Mouse (Mus musculus) liver, embryonic 11.5 days (tissue): ENCODE data around the gene Ebf3. TPM values are rescaled to one million over a fixed set of nuclear protein-coding genes. Genes with fewer than 3 reads are reported as not detected.

Source experiments
- ATAC-seq: fragments of 200-750 bp; cut with Nextera tagmentation; replicated peaks from 2 replicates; pipeline ENCODE4 v1.8.0; 2017; ENCODE audit warnings: moderate number of reproducible peaks, mild to moderate bottlenecking, moderate TSS enrichment, moderate library complexity; ENCODE audit not compliant: low FRiP score
- DNase-seq: peaks from one replicate; pipeline ENCODE4 v3.0.0-alpha.2; 2017; ENCODE audit warnings: low spot score
- H3K27ac ChIP-seq: fragments of 300-500 bp; sonication (generic); 2 replicates; pipeline ENCODE4 v1.5.1; 2014; ENCODE audit warnings: mild to moderate bottlenecking, low read depth, low read length, control low read depth
- H3K27me3 ChIP-seq: fragments of 300-500 bp; sonication (generic); replicated peaks from 2 replicates; pipeline ENCODE4 v1.6.1; 2014; ENCODE audit warnings: low read length, mixed read lengths; ENCODE audit not compliant: control insufficient read depth, insufficient read depth
- H3K36me3 ChIP-seq: fragments of 300-500 bp; sonication (generic); 2 replicates; pipeline ENCODE4 v1.6.1; 2014; ENCODE audit warnings: mild to moderate bottlenecking, low read length, moderate library complexity, mixed read lengths; ENCODE audit not compliant: control insufficient read depth, insufficient read depth
- H3K4me1 ChIP-seq: fragments of 300-500 bp; sonication (generic); replicated peaks from 2 replicates; pipeline ENCODE4 v1.6.1; 2014; ENCODE audit warnings: low read length, mixed read lengths; ENCODE audit not compliant: control insufficient read depth, insufficient read depth
- H3K4me2 ChIP-seq: fragments of 300-500 bp; sonication (generic); 2 replicates; pipeline ENCODE4 v1.6.1; 2014; ENCODE audit warnings: mild to moderate bottlenecking, control low read depth, moderate library complexity
- H3K4me3 ChIP-seq: fragments of 300-500 bp; sonication (generic); 2 replicates; pipeline ENCODE4 v1.5.1; 2014; ENCODE audit warnings: low read depth, low read length, control low read depth
- H3K9ac ChIP-seq: fragments of 300-500 bp; sonication (generic); 2 replicates; pipeline ENCODE4 v1.6.1; 2014; ENCODE audit warnings: low read depth, low read length, control low read depth
- H3K9me3 ChIP-seq: fragments of 300-500 bp; sonication (generic); 2 replicates; pipeline ENCODE4 v1.6.1; 2016; ENCODE audit warnings: low read length, inconsistent platforms, mixed read lengths; ENCODE audit not compliant: control insufficient read depth
- WGBS: fragments of 180-500 bp; shearing (Covaris S2); extraction: QIAGEN DNeasy Blood & Tissue Kit; methylation state at CpG from one replicate; pipeline ENCODE4 v1.1.7; 2014; 5-methylcytosine and 5-hydroxymethylcytosine counted together
- polyA plus RNA-seq: library from polyadenylated mRNA; unstranded; fragments of >200 nt; fragmentation: Nextera tagmentation; extraction: Ambion mirVana; gene quantifications from 2 replicates; pipeline ENCODE4 v1.2.1, GENCODE M21; 2014

Gene Ebf3
- polyA plus RNA-seq, 1 experiment from 2014 or later = 0.55 TPM

GRCm38 (mm10) chr7:137300169-137300568 lies 14.1 kb downstream of the Ebf3 start:
- Histone ChIP-seq H3K27ac (no peak overlapping the region), H3K36me3 (no peaks in the 10 kb centered on the region), H3K4me1 (no peaks in the 10 kb centered on the region), H3K27me3 (peaks cover 46% of the 10 kb centered on the region), H3K4me3 (no peak overlapping the region), H3K9ac (no peak overlapping the region), H3K4me2 (no peak overlapping the region), H3K9me3 (no peaks in the 10 kb centered on the region)
- ATAC-seq = no peak
- no peak for DNase-seq
- WGBS = 42% methylated on average over 11 of the region's 11 CpGs

DNA sequence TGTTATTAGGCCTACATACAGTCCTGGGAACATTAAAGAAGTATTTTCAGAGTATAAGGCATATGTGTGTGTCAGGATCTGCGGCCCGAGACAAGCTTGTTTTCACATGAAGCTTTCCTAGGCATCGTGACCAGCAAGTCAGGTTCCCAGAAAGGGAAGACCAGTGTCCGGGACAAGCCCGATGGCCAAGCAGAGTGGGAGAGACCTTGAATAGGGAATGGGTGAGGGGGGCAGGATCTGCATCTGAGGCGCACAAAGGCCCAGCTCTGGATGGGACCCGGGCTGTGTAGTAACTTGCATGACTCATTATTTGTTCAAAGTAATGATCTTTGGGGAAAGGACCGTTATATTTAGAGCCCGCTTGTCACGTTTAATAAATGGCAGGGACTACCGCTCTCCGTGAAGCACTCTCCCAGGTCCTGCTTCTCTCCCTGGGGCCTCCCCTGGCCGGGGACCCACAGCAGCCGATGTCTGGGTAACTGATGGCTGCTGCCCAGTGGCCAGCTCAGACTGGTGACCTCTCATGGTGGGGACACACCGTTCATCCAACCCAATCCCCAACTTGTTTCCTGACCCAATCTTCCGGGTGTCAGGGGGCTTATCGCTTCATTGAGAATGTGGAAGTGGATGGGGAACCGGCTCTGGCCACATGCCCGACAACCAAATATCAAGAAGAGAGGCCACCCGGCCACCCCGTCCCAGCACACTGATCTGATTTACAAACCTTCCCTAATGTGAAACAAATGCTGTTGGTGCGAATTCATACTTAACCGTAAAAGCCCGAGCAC lies 16.5 kb downstream of the Ebf3 start:
- Histone ChIP-seq H3K4me3 (no peak overlapping the region), H3K4me2 (no peak overlapping the region), H3K9ac (no peak overlapping the region), H3K36me3 (no peaks in the 10 kb centered on the region), H3K4me1 (no peaks in the 10 kb centered on the region), H3K27ac (no peak overlapping the region), H3K27me3 (peaks cover 31% of the 10 kb centered on the region), H3K9me3 (no peaks in the 10 kb centered on the region)
- WGBS = 61% methylated on average over 24 of the region's 24 CpGs
- DNase-seq (no peak), ATAC-seq (no peak)

GRCm38 (mm10) chr7:137297131-137297530 lies 17.1 kb downstream of the Ebf3 start:
- Histone ChIP-seq H3K4me1 (no peaks in the 10 kb centered on the region), H3K9me3 (no peaks in the 10 kb centered on the region), H3K4me3 (no peak overlapping the region), H3K4me2 (no peak overlapping the region), H3K27ac (no peak overlapping the region), H3K9ac (no peak overlapping the region), H3K36me3 (no peaks in the 10 kb centered on the region), H3K27me3 (peaks cover 28% of the 10 kb centered on the region)
- DNase-seq (no peak), ATAC-seq (no peak)
- WGBS = 60% methylated on average over 7 of the region's 7 CpGs

DNA sequence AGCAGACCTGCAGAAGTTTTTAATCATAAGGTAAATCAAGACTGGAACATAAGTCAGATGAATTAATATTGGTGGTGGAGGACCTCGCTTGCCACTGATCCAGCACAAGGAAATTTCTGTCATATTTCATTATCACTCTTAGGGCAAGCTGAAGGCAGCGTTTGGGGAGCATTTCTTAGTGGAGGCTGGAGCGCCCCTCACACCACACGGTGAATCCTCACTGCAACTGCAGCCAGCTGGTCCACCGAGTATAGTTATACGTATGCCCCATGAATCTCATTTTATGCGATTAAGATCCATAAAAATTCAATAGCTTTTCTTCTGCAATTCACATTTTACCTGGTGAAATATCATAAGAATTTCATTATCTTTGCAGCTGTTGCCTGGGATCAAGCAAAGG lies 18.6 kb downstream of the Ebf3 start:
- ATAC-seq = no peak
- Histone ChIP-seq H3K9me3 (no peaks in the 10 kb centered on the region), H3K27ac (no peak overlapping the region), H3K27me3 (peaks cover 15% of the 10 kb centered on the region), H3K36me3 (no peaks in the 10 kb centered on the region), H3K4me1 (no peaks in the 10 kb centered on the region), H3K4me3 (no peak overlapping the region), H3K9ac (no peak overlapping the region), H3K4me2 (no peak overlapping the region)
- 79% methylated on average over 7 of the region's 7 CpGs for WGBS
- DNase-seq = no peak

DNA sequence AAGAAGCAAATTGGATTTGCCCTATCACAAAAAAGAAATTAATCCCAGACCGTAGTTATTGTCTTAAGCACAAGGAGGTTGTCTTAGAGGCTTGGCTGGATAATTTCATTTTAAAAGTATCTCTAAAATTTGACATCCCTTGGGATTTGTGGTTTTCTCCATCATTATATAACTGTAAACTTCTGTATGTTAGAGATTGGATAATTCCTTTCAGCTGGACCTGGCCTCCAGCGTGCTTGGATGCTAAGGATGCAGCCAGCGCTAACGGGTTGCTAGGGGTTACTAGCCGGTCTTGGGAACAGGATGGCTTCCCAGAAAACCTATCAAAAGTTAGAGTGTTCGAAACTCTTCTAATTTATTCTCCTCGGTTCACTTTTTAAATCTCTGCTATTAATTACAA lies 19.8 kb downstream of the Ebf3 start:
- 75% methylated on average over 7 of the region's 7 CpGs for WGBS
- H3K9me3 ChIP-seq = no peaks in the 10 kb centered on the region
- no peak for DNase-seq
- peaks cover 6% of the 10 kb centered on the region for H3K27me3 ChIP-seq
- no peak for ATAC-seq
- H3K4me2 ChIP-seq = no peak overlapping the region
- H3K27ac ChIP-seq = no peak overlapping the region
- H3K4me3 ChIP-seq = no peak overlapping the region
- no peaks in the 10 kb centered on the region for H3K36me3 ChIP-seq
- H3K9ac ChIP-seq = no peak overlapping the region
- H3K4me1 ChIP-seq = no peaks in the 10 kb centered on the region

GRCm38 (mm10) chr7:137289290-137289957 lies 24.8 kb downstream of the Ebf3 start:
- DNase-seq (no peak), ATAC-seq (no peak)
- Histone ChIP-seq H3K4me3 (no peak overlapping the region), H3K9me3 (no peaks in the 10 kb centered on the region), H3K9ac (no peak overlapping the region), H3K36me3 (no peaks in the 10 kb centered on the region), H3K27me3 (0 out of 2 replicates have a peak, but pooled peaks cover 4% of the 10 kb centered on the region), H3K4me1 (no peaks in the 10 kb centered on the region), H3K27ac (no peak overlapping the region), H3K4me2 (no peak overlapping the region)
- WGBS = 43% methylated on average over 3 of the region's 3 CpGs

- WGBS = 79% methylated on average over 7 of the region's 7 CpGs
- DNase-seq (no peak), ATAC-seq (no peak)
- H3K4me3 ChIP-seq = no peak overlapping the region
- no peaks in the 10 kb centered on the region for H3K36me3 ChIP-seq
- peaks cover 2% of the 10 kb centered on the region; the same call in 1 of the 2 replicates for H3K27me3 ChIP-seq
- no peaks in the 10 kb centered on the region for H3K9me3 ChIP-seq
- H3K27ac ChIP-seq = no peak overlapping the region
- no peaks in the 10 kb centered on the region for H3K4me1 ChIP-seq
- no peak overlapping the region for H3K9ac ChIP-seq
- no peak overlapping the region for H3K4me2 ChIP-seq
Observed at GRCm38 (mm10) chr7:137278171-137278570, 36.1 kb downstream of the Ebf3 start.

DNA sequence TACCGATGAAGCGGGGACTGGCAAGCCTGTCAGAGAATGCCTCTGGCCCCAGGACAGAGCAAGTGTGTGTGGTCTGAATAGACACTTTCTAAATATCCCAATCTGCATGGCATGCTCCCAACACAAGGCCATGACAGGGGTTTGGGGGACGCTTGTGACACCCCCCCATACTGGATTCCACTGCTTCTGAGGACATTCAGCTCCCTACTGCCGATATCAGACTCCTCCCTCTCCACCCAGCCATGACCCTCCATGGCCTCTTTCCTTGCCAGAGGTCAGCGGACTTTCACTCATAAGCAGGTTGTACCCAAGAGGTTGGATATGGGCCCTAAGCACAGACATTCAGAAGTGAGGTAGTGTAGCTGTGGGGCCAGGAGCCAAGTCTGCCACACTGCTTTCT lies 36.5 kb downstream of the Ebf3 start:
- Histone ChIP-seq H3K27me3 (peaks cover 2% of the 10 kb centered on the region; the same call in 1 of the 2 replicates), H3K9ac (no peak overlapping the region), H3K4me2 (no peak overlapping the region), H3K36me3 (no peaks in the 10 kb centered on the region), H3K4me1 (no peaks in the 10 kb centered on the region), H3K9me3 (no peaks in the 10 kb centered on the region), H3K4me3 (no peak overlapping the region), H3K27ac (no peak overlapping the region)
- 85% methylated on average over 5 of the region's 5 CpGs for WGBS
- DNase-seq (no peak), ATAC-seq (no peak)

DNA sequence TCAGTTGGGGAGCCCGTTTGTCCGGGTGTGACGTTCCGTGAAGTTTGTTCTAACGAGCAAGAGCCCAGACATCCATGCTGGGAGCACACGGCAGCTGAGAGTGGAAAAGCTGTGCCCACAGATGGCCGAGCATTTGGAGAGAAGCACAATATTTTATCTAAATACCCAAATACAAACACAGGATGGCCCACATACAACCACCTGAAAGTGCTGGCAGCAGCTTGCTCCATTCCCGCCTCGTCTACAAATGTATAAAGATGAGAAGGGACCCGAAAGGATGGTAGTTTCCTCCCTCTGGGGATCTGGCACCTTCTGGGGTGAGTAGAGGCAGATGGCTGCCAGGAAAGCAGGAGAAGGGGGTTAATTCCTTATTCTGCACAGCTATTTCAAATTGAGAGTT lies 42.0 kb downstream of the Ebf3 start:
- DNase-seq (no peak), ATAC-seq (no peak)
- no peaks in the 10 kb centered on the region for H3K4me1 ChIP-seq
- no peaks in the 10 kb centered on the region for H3K9me3 ChIP-seq
- no peak overlapping the region for H3K27ac ChIP-seq
- H3K36me3 ChIP-seq = no peaks in the 10 kb centered on the region
- H3K4me3 ChIP-seq = no peak overlapping the region
- no peak overlapping the region for H3K9ac ChIP-seq
- 80% methylated on average over 10 of the region's 10 CpGs for WGBS
- peaks cover 9% of the 10 kb centered on the region for H3K27me3 ChIP-seq
- H3K4me2 ChIP-seq = no peak overlapping the region
